Mouse (Mus musculus): Measurements from ENCODE around the gene Rfx8.

DNA sequence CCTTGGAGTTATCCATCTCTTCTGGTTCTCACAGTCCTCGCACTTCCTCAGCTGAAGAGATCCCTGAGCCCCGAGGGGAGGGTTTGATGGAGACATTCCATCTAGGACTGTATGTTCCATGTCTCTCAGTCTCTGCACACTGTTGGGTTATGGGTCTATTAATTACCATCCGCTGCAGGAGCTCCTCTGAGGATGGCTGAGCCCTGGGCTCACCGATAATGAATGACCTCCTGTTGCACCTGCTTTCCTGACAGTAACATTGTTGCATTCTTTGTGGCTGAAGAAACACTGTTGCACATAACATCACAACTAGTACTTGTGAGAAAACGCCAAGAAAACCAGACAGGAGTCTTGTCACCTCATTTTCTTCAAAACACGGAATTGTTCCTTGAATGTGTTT lies 27.9 kb upstream of the Rfx8 start:
- TF ChIP-seq CTCF (IDR thresholded peaks at IDR 0.05; ENCODE audit: control insufficient read depth, insufficient read depth, insufficient read length): no peak
- no peak for TF ChIP-seq MAX (IDR thresholded peaks at IDR 0.05)
- TF ChIP-seq USF1 (IDR thresholded peaks at IDR 0.05; ENCODE audit: low read depth): no peak
- no peak for TF ChIP-seq CEBPB (IDR thresholded peaks at IDR 0.05; ENCODE audit: low read depth)
- no peak for TF ChIP-seq MYOG (IDR thresholded peaks at IDR 0.05; ENCODE audit: control insufficient read depth, extremely low read depth, insufficient read length)
- no peak for TF ChIP-seq FOSL1 (IDR thresholded peaks at IDR 0.05; ENCODE audit: insufficient read depth, low read length, poor library complexity, severe bottlenecking)
